Mouse (Mus musculus): Measurements from ENCODE around the gene Atrip. TPM values are rescaled to one million over a fixed set of nuclear protein-coding genes. Genes with fewer than 3 reads are reported as not detected.
A peak's percentile ranks its signal among the peaks of the same experiment; 100 is the strongest.

Gene Atrip
- polyA plus RNA-seq, 1 experiment, result not detected

- peaks cover 3% of the 10 kb centered on the region for H3K4me1 ChIP-seq (ENCODE audit: control insufficient read depth, insufficient read depth, low read length)
- no peak overlapping the region for H3K27ac ChIP-seq (ENCODE audit: insufficient read depth, low read depth, low read length)
- TF ChIP-seq POLR2A (IDR thresholded peaks at IDR 0.05; ENCODE audit: insufficient read depth, low read depth, low read length) (no peak), CTCF (IDR thresholded peaks at IDR 0.05; ENCODE audit: insufficient read depth, low read depth, low read length) (no peak)
- WGBS, result 73% methylated on average over 3 of the region's 3 CpGs
- no peak overlapping the region for H3K4me3 ChIP-seq (ENCODE audit: insufficient read depth, low read depth, low read length)
These were observed 6.6 kb upstream of the Atrip start for GRCm38 (mm10) chr9:109080516-109080915.

DNA sequence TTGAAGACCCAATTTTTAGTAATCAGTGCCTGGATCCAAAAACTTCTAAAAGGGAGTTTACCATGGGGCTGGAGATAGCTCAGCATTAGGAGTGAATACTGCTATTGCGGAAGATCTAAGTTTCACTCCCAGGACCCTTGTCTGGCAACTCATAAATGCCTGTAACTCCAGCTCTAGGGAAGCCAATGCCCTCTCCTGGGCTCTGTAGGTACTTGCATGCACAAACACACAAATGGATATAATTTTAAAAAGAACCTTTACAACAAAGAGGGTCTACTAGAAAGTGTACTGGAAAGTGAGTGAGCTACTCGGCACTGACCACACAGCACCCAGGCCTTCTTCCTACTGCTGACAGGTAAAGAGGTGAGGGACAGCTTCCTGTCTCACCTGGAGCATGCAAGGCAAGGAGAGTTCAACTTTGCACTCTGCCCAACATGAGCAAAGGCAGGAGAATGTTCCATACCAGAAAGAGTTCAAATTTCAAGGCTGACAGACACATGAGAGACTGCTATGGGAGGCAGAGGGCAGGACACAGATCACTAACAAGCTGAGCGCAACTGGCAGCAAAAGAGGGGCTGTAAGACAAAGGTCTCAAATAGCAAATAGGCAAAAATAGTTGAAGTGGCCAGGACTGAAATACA is 5.7 kb downstream of the Atrip start:
- H3K27ac ChIP-seq (ENCODE audit: insufficient read depth, low read depth, low read length), result no peak overlapping the region
- no peak overlapping the region for H3K4me3 ChIP-seq (ENCODE audit: insufficient read depth, low read depth, low read length)
- H3K4me1 ChIP-seq (ENCODE audit: control insufficient read depth, insufficient read depth, low read length), result peaks cover 2% of the 10 kb centered on the region
- no peak for TF ChIP-seq CTCF (IDR thresholded peaks at IDR 0.05; ENCODE audit: insufficient read depth, low read depth, low read length)
- TF ChIP-seq POLR2A (IDR thresholded peaks at IDR 0.05; ENCODE audit: insufficient read depth, low read depth, low read length), result no peak
- 91% methylated on average over 3 of the region's 3 CpGs for WGBS

GRCm38 (mm10) chr9:109060898-109061295 is 13.0 kb downstream of the Atrip start:
- no peak for TF ChIP-seq POLR2A (IDR thresholded peaks at IDR 0.05; ENCODE audit: insufficient read depth, low read depth, low read length)
- no peak for TF ChIP-seq CTCF (IDR thresholded peaks at IDR 0.05; ENCODE audit: insufficient read depth, low read depth, low read length)
- WGBS, result 87% methylated on average over 5 of the region's 5 CpGs
- no peak overlapping the region for H3K27ac ChIP-seq (ENCODE audit: insufficient read depth, low read depth, low read length)
- no peak overlapping the region for H3K4me3 ChIP-seq (ENCODE audit: insufficient read depth, low read depth, low read length)
- H3K4me1 ChIP-seq (ENCODE audit: control insufficient read depth, insufficient read depth, low read length), result peaks cover 34% of the 10 kb centered on the region

DNA sequence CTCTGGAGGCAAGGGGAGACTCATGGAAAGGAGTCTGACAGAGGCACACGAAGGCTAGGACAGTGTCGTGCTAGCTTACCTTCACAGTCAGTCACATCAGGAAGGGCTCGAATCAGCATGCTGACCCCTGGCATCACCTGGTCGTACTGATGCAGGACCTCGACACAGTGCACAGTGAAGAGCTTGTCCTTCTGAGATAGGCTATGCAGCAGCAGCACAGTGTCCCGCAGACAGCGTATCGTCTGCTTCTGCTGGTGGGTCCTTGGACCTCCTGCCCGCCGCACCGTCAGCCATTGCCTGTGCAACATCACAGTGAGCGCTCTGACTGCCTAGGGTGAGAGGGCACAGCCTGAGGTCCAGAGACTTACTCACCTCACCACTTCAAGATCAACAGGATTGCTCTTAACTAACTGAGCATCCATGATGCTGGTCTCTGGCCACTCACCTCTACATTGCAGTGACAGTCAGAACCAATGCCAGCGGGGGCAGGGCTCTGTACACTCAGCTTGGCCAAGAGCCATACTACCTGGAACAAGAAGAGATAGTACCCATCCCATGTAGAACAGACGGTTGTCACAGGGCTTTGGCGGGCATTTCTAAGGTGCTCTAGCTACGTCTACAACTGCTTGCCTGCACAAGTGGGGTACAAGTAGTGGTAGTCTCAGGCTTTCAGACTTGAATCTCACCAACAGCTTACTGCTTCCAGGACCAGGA is 13.6 kb downstream of the Atrip start:
- Histone ChIP-seq H3K4me3 (ENCODE audit: insufficient read depth, low read depth, low read length) (no peak overlapping the region), H3K4me1 (ENCODE audit: control insufficient read depth, insufficient read depth, low read length) (peaks cover 39% of the 10 kb centered on the region), H3K27ac (ENCODE audit: insufficient read depth, low read depth, low read length) (peak overlapping the region; percentile 63)
- no peak for TF ChIP-seq CTCF (IDR thresholded peaks at IDR 0.05; ENCODE audit: insufficient read depth, low read depth, low read length)
- no peak for TF ChIP-seq POLR2A (IDR thresholded peaks at IDR 0.05; ENCODE audit: insufficient read depth, low read depth, low read length)
- 89% methylated on average over 16 of the region's 16 CpGs for WGBS

- peak within 1 kb of the TSS; percentile 65 for H3K27ac ChIP-seq (ENCODE audit: insufficient read depth, low read depth, low read length)
- 2% methylated on average over 15 of the region's 15 CpGs for WGBS
- H3K4me1 ChIP-seq (ENCODE audit: control insufficient read depth, insufficient read depth, low read length), result peaks cover 47% of the 10 kb centered on the region
- peak within 1 kb of the TSS; percentile 48 for H3K4me3 ChIP-seq (ENCODE audit: insufficient read depth, low read depth, low read length)
- TF ChIP-seq CTCF (IDR thresholded peaks at IDR 0.05; ENCODE audit: insufficient read depth, low read depth, low read length), result peak; percentile 92
- no peak for TF ChIP-seq POLR2A (IDR thresholded peaks at IDR 0.05; ENCODE audit: insufficient read depth, low read depth, low read length)
These were observed 14.6 kb downstream of the Atrip start, which contains the start of gene Trex1 for GRCm38 (mm10) chr9:109059136-109059903. TSS of gene Trex1 (minus strand) at chr9:109059734.

GRCm38 (mm10) chr9:109058006-109058765 is 15.7 kb downstream of the Atrip start:
- H3K27ac ChIP-seq (ENCODE audit: insufficient read depth, low read depth, low read length), result peak overlapping the region; percentile 65; the same call in 1 of the 2 replicates
- 0 out of 2 replicates have a peak overlapping the region, but pooled peaks have one; percentile 48 for H3K4me3 ChIP-seq (ENCODE audit: insufficient read depth, low read depth, low read length)

GRCm38 (mm10) chr9:109057543-109057942 is 16.4 kb downstream of the Atrip start:
- H3K4me1 ChIP-seq (ENCODE audit: control insufficient read depth, insufficient read depth, low read length), result peaks cover 48% of the 10 kb centered on the region
- no peak overlapping the region for H3K27ac ChIP-seq (ENCODE audit: insufficient read depth, low read depth, low read length)
- TF ChIP-seq POLR2A (IDR thresholded peaks at IDR 0.05; ENCODE audit: insufficient read depth, low read depth, low read length) (no peak), CTCF (IDR thresholded peaks at IDR 0.05; ENCODE audit: insufficient read depth, low read depth, low read length) (no peak)
- H3K4me3 ChIP-seq (ENCODE audit: insufficient read depth, low read depth, low read length), result no peak overlapping the region
- 53% methylated on average over 5 of the region's 5 CpGs for WGBS

More at GRCm38 (mm10) chr9:109058006-109058765, 15.7 kb downstream of the Atrip start:
- H3K4me1 ChIP-seq (ENCODE audit: control insufficient read depth, insufficient read depth, low read length), result peaks cover 48% of the 10 kb centered on the region
- 89% methylated on average over 19 of the region's 19 CpGs for whole genome bisulfite sequencing
- no peak for TF ChIP-seq CTCF (IDR thresholded peaks at IDR 0.05; ENCODE audit: insufficient read depth, low read depth, low read length)
- no peak for TF ChIP-seq POLR2A (IDR thresholded peaks at IDR 0.05; ENCODE audit: insufficient read depth, low read depth, low read length)

GRCm38 (mm10) chr9:109056916-109057315 is 17.0 kb downstream of the Atrip start:
- H3K4me1 ChIP-seq (ENCODE audit: control insufficient read depth, insufficient read depth, low read length), result peaks cover 48% of the 10 kb centered on the region
- TF ChIP-seq POLR2A (IDR thresholded peaks at IDR 0.05; ENCODE audit: insufficient read depth, low read depth, low read length) (no peak), CTCF (IDR thresholded peaks at IDR 0.05; ENCODE audit: insufficient read depth, low read depth, low read length) (no peak)
- 87% methylated on average over 4 of the region's 4 CpGs for WGBS
- no peak overlapping the region for H3K4me3 ChIP-seq (ENCODE audit: insufficient read depth, low read depth, low read length)
- H3K27ac ChIP-seq (ENCODE audit: insufficient read depth, low read depth, low read length), result no peak overlapping the region
